Mouse (Mus musculus) myocyte (in vitro differentiated cells): ENCODE measurements around the gene Lbhd2. TPM values are rescaled to one million over a fixed set of nuclear protein-coding genes. Genes with fewer than 3 reads are reported as not detected.

Experiments used
- H3K27me3 ChIP-seq: one replicate; pipeline ENCODE4 v1.6.1; 2011; ENCODE audit not compliant: control insufficient read depth, insufficient read depth, insufficient read length
- H3K36me3 ChIP-seq: one replicate; pipeline ENCODE4 v1.6.1; 2011; ENCODE audit not compliant: control insufficient read depth, insufficient read depth
- H3K4me2 ChIP-seq: one replicate; pipeline ENCODE4 v1.6.1; 2011; ENCODE audit warnings: low read depth, control low read depth
- H3K4me3 ChIP-seq: one replicate; pipeline ENCODE4 v1.5.1; 2011; ENCODE audit warnings: mild to moderate bottlenecking, control low read depth, moderate library complexity
- H3K79me2 ChIP-seq: one replicate; pipeline ENCODE4 v1.6.1; 2011; ENCODE audit not compliant: control insufficient read depth, insufficient read depth
- H3ac ChIP-seq: one replicate; pipeline ENCODE4 v1.6.1; 2011; ENCODE audit not compliant: control insufficient read depth, insufficient read length
- CEBPB ChIP-seq: IDR thresholded peaks from 2 replicates; pipeline ENCODE4 v1.6.1; 2011; ENCODE audit warnings: mild to moderate bottlenecking, moderate library complexity; ENCODE audit not compliant: poor library complexity, insufficient read depth, severe bottlenecking
- E2F4 ChIP-seq: IDR thresholded peaks from one replicate; pipeline ENCODE4 v1.6.1; 2011; ENCODE audit warnings: mild to moderate bottlenecking, control low read depth, moderate library complexity; ENCODE audit not compliant: insufficient read depth
- MAX ChIP-seq: IDR thresholded peaks from one replicate; pipeline ENCODE4 v1.6.1; 2011; ENCODE audit warnings: low read depth, mild to moderate bottlenecking, control low read depth
- MYOD1 ChIP-seq, 3 experiments: IDR thresholded peaks; one replicate each; pipeline ENCODE4 v1.6.1; 2011; ENCODE audit warnings: control low read depth in 2 of 3, low read depth in 2 of 3, mild to moderate bottlenecking in 2 of 3, moderate library complexity in 1 of 3; ENCODE audit not compliant: insufficient read length in 2 of 3, control insufficient read depth in 1 of 3
- MYOG ChIP-seq, 3 experiments: IDR thresholded peaks; one replicate each; pipeline ENCODE4 v1.6.1; 2011; ENCODE audit warnings: control low read depth in 2 of 3, low read depth in 2 of 3, mild to moderate bottlenecking in 2 of 3; ENCODE audit not compliant: insufficient read length in 2 of 3, control insufficient read depth in 1 of 3, insufficient read depth in 1 of 3
- POLR2A ChIP-seq: IDR thresholded peaks from one replicate; pipeline ENCODE4 v1.6.1; 2011; ENCODE audit warnings: low read depth, mild to moderate bottlenecking, control low read depth, moderate library complexity; ENCODE audit not compliant: insufficient read length
- POLR2AphosphoS2 ChIP-seq: IDR thresholded peaks from one replicate; pipeline ENCODE4 v1.6.1; 2011; ENCODE audit warnings: low read depth, control low read depth; ENCODE audit not compliant: insufficient read length
- REST ChIP-seq: IDR thresholded peaks from one replicate; pipeline ENCODE4 v1.6.1; 2011; ENCODE audit warnings: mild to moderate bottlenecking, control low read depth, moderate library complexity; ENCODE audit not compliant: insufficient read depth, insufficient read length
- SRF ChIP-seq: IDR thresholded peaks from one replicate; pipeline ENCODE4 v1.6.1; 2011; ENCODE audit warnings: low read depth; ENCODE audit not compliant: control insufficient read depth, insufficient read length
- TCF12 ChIP-seq: IDR thresholded peaks from one replicate; pipeline ENCODE4 v1.6.1; 2011; ENCODE audit warnings: mild to moderate bottlenecking, control low read depth; ENCODE audit not compliant: poor library complexity, insufficient read depth, severe bottlenecking
- TCF3 ChIP-seq: IDR thresholded peaks from one replicate; pipeline ENCODE4 v1.6.1; 2011; ENCODE audit warnings: low read depth, control low read depth; ENCODE audit not compliant: insufficient read length
- USF1 ChIP-seq: IDR thresholded peaks from one replicate; pipeline ENCODE4 v1.6.1; 2011; ENCODE audit warnings: low read depth, mild to moderate bottlenecking, control low read depth, moderate library complexity
- polyA plus RNA-seq: library from polyadenylated mRNA; unstranded; fragments of >200 nt; fragmentation: generic; extraction: Trizol; gene quantifications from one replicate; pipeline ENCODE4 v1.2.1, GENCODE M21; 2012; ENCODE audit warnings: missing spikeins

Gene Lbhd2
- polyA plus RNA-seq, 1 experiment, result not detected

- H3K27me3 ChIP-seq, result no peaks in the 10 kb centered on the region
- no peak overlapping the region for H3K4me2 ChIP-seq
These were observed 27.6 kb downstream of the Lbhd2 start for GRCm38 (mm10) chr12:111434164-111434744.

DNA sequence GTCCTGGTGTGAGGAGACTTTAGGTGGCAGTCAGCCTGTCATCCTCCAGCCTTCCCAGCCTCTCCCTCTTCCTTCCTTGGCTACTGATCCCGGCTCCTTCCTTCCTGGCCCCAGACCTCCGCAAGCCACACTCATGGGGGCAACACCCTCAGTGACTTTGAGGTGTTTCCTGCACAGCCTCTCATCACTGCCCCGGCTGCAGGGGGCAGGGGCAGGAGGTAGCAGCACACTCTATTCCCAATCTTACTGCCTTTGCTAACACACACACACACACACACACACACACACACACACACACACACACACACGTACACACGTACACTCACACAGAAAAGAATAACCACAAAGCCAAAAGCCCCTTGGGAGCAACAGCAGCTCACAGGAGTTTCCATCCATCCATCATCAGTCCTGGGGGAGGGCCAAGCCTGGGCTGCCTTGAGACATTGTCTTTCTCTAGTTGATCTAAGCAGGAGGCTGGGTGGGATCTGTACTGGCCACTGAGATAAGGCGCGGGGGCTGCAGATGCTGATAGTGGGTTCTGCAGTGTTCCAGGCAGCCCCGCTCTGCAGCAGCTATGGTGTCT is 28.2 kb downstream of the Lbhd2 start:
- no peaks in the 10 kb centered on the region for H3K27me3 ChIP-seq
- no peak overlapping the region for H3K4me3 ChIP-seq
- no peak overlapping the region for H3K4me2 ChIP-seq
- no peak overlapping the region for H3ac ChIP-seq
- no peaks in the 10 kb centered on the region for H3K36me3 ChIP-seq
- H3K79me2 ChIP-seq, result no peaks in the 10 kb centered on the region
- no peak for TF ChIP-seq CEBPB
- TF ChIP-seq TCF3, result no peak
- TF ChIP-seq POLR2AphosphoS2, result no peak
- TF ChIP-seq MYOD1 (IDR thresholded peaks at IDR 0.05; ENCODE audit: control insufficient read depth in 1 of 3, insufficient read length in 2 of 3, low read depth in 2 of 3), result no peak
- no peak for TF ChIP-seq REST
- no peak for TF ChIP-seq E2F4
- no peak for TF ChIP-seq POLR2A
- no peak for TF ChIP-seq USF1
- no peak for TF ChIP-seq TCF12
- TF ChIP-seq MAX, result no peak
- TF ChIP-seq MYOG (IDR thresholded peaks at IDR 0.05; ENCODE audit: control insufficient read depth in 1 of 3, insufficient read depth in 1 of 3, insufficient read length in 2 of 3, low read depth in 2 of 3), result no peak
- TF ChIP-seq SRF, result no peak

More at GRCm38 (mm10) chr12:111434164-111434744, 27.6 kb downstream of the Lbhd2 start:
- TF ChIP-seq CEBPB (no peak), TCF3 (no peak), E2F4 (no peak), POLR2AphosphoS2 (no peak), TCF12 (no peak), MYOD1 (IDR thresholded peaks at IDR 0.05; ENCODE audit: control insufficient read depth in 1 of 3, insufficient read length in 2 of 3, low read depth in 2 of 3) (no peak), SRF (no peak), MAX (no peak), MYOG (IDR thresholded peaks at IDR 0.05; ENCODE audit: control insufficient read depth in 1 of 3, insufficient read depth in 1 of 3, insufficient read length in 2 of 3, low read depth in 2 of 3) (no peak), USF1 (no peak), REST (no peak)
- H3ac ChIP-seq, result no peak overlapping the region
- no peaks in the 10 kb centered on the region for H3K79me2 ChIP-seq
- no peak overlapping the region for H3K4me3 ChIP-seq
- H3K36me3 ChIP-seq, result no peaks in the 10 kb centered on the region

- no peak for TF ChIP-seq E2F4
- no peak for TF ChIP-seq MYOG (IDR thresholded peaks at IDR 0.05; ENCODE audit: control insufficient read depth in 1 of 3, insufficient read depth in 1 of 3, insufficient read length in 2 of 3, low read depth in 2 of 3)
- TF ChIP-seq MYOD1 (IDR thresholded peaks at IDR 0.05; ENCODE audit: control insufficient read depth in 1 of 3, insufficient read length in 2 of 3, low read depth in 2 of 3), result no peak
- TF ChIP-seq POLR2A, result no peak
- no peak for TF ChIP-seq TCF3
- no peak for TF ChIP-seq CEBPB
- no peak for TF ChIP-seq POLR2AphosphoS2
- no peak for TF ChIP-seq SRF
- no peak for TF ChIP-seq REST
- TF ChIP-seq TCF12, result no peak
- TF ChIP-seq USF1, result no peak
- TF ChIP-seq MAX, result no peak
- H3K27me3 ChIP-seq, result no peaks in the 10 kb centered on the region
- no peaks in the 10 kb centered on the region for H3K79me2 ChIP-seq
- H3ac ChIP-seq, result no peak overlapping the region
- H3K4me2 ChIP-seq, result no peak overlapping the region
- no peak overlapping the region for H3K4me3 ChIP-seq
- H3K36me3 ChIP-seq, result no peaks in the 10 kb centered on the region
These were observed 29.6 kb downstream of the Lbhd2 start for GRCm38 (mm10) chr12:111436170-111436569.

GRCm38 (mm10) chr12:111436640-111437039 is 30.0 kb downstream of the Lbhd2 start:
- H3ac ChIP-seq, result no peak overlapping the region
- no peaks in the 10 kb centered on the region for H3K36me3 ChIP-seq
- H3K27me3 ChIP-seq, result no peaks in the 10 kb centered on the region
- TF ChIP-seq POLR2A, result no peak
- no peak for TF ChIP-seq MAX
- TF ChIP-seq POLR2AphosphoS2, result no peak
- TF ChIP-seq USF1, result no peak
- TF ChIP-seq TCF12, result no peak
- no peak overlapping the region for H3K4me2 ChIP-seq
- no peak overlapping the region for H3K4me3 ChIP-seq
- no peaks in the 10 kb centered on the region for H3K79me2 ChIP-seq
